In genomic region chr8:105224413-105225271, GRCm38 (mm10) we compare ENCODE assay signal across 8 mouse cellular contexts. TPM values are rescaled to one million over a fixed set of nuclear protein-coding genes. Genes with fewer than 3 reads are reported as not detected.
DNase-seq lines count a peak whose midpoint lies in the region; ATAC-seq and TF ChIP-seq lines count a peak whose summit lies in the region.

Gene D230025D16Rik, plus strand, starts transcription at chr8:105225145.

- ATAC-seq in embryonic facial prominence, embryonic 15.5 days (ENCODE audit: insufficient number of reproducible peaks, low FRiP score, low TSS enrichment, low read depth), result peak; percentile 95
- peak; percentile 97 for ATAC-seq in kidney, embryonic 14.5 days (ENCODE audit: low FRiP score, low TSS enrichment)
- ATAC-seq in limb, embryonic 15.5 days (ENCODE audit: insufficient number of reproducible peaks, low FRiP score, low TSS enrichment, low read depth), result peak; percentile 88

- peak within 1 kb of the TSS; percentile 82 for H3K9ac ChIP-seq in embryonic facial prominence, embryonic 15.5 days
- H3K9ac ChIP-seq in kidney, embryonic 14.5 days (ENCODE audit: low read depth, low read length), result peak within 1 kb of the TSS; percentile 87
- peak within 1 kb of the TSS; percentile 73 for H3K9ac ChIP-seq in limb, embryonic 15.5 days

- WGBS in bone marrow, adult 2 months, result 4% methylated on average over 34 of the region's 34 CpGs
- WGBS in embryonic facial prominence, embryonic 15.5 days, result 2% methylated on average over 34 of the region's 34 CpGs
- WGBS in kidney, embryonic 14.5 days, result 4% methylated on average over 34 of the region's 34 CpGs
- 2% methylated on average over 34 of the region's 34 CpGs for WGBS in limb, embryonic 15.5 days

- H3K36me3 ChIP-seq in embryonic facial prominence, embryonic 15.5 days, result no peaks in the 10 kb centered on the region
- no peaks in the 10 kb centered on the region for H3K36me3 ChIP-seq in kidney, embryonic 14.5 days (ENCODE audit: control insufficient read depth, insufficient read depth, low read length)
- no peaks in the 10 kb centered on the region for H3K36me3 ChIP-seq in limb, embryonic 15.5 days

- H3K4me3 ChIP-seq in bone marrow, adult 2 months (replicated peaks; ENCODE audit: control insufficient read depth, low read depth, low read length), result peak within 1 kb of the TSS; percentile 89
- peak within 1 kb of the TSS; percentile 84 for H3K4me3 ChIP-seq in embryonic facial prominence, embryonic 15.5 days (replicated peaks)
- peak within 1 kb of the TSS; percentile 97 for H3K4me3 ChIP-seq in kidney, embryonic 14.5 days (ENCODE audit: low read length)
- peak within 1 kb of the TSS; percentile 81 for H3K4me3 ChIP-seq in limb, embryonic 15.5 days

- peak within 1 kb of the TSS; percentile 89 for H3K27ac ChIP-seq in bone marrow, adult 2 months (ENCODE audit: control insufficient read depth, insufficient read depth, low read depth, low read length, poor library complexity)
- H3K27ac ChIP-seq in embryonic facial prominence, embryonic 15.5 days (replicated peaks), result peak within 1 kb of the TSS; percentile 91
- peak within 1 kb of the TSS; percentile 87 for H3K27ac ChIP-seq in kidney, embryonic 14.5 days (ENCODE audit: low read depth, low read length)
- peak within 1 kb of the TSS; percentile 93 for H3K27ac ChIP-seq in limb, embryonic 15.5 days

- H3K4me1 ChIP-seq in bone marrow, adult 2 months (ENCODE audit: control insufficient read depth, insufficient read depth, low read length), result peaks cover 1% of the 10 kb centered on the region; the same call in 1 of the 2 replicates
- H3K4me1 ChIP-seq in embryonic facial prominence, embryonic 15.5 days, result peaks cover 16% of the 10 kb centered on the region
- peaks cover 17% of the 10 kb centered on the region; the same call in 1 of the 2 replicates for H3K4me1 ChIP-seq in kidney, embryonic 14.5 days (ENCODE audit: control insufficient read depth, insufficient read depth, low read length)
- H3K4me1 ChIP-seq in limb, embryonic 15.5 days, result peaks cover 20% of the 10 kb centered on the region

- no peaks in the 10 kb centered on the region for H3K27me3 ChIP-seq in embryonic facial prominence, embryonic 15.5 days
- H3K27me3 ChIP-seq in kidney, embryonic 14.5 days (ENCODE audit: control insufficient read depth, insufficient read depth, low read length), result no peaks in the 10 kb centered on the region
- H3K27me3 ChIP-seq in limb, embryonic 15.5 days, result no peaks in the 10 kb centered on the region

- H3K4me2 ChIP-seq in embryonic facial prominence, embryonic 15.5 days (replicated peaks), result peak within 1 kb of the TSS; percentile 79
- peak within 1 kb of the TSS; percentile 85 for H3K4me2 ChIP-seq in kidney, embryonic 14.5 days (replicated peaks; ENCODE audit: low read depth, low read length)
- H3K4me2 ChIP-seq in limb, embryonic 15.5 days, result peak within 1 kb of the TSS; percentile 79

- TF ChIP-seq CTCF in bone marrow, adult 2 months (IDR thresholded peaks at IDR 0.05; ENCODE audit: control insufficient read depth, insufficient read depth, low read length), result no peak

- DNase-seq in 416B (ENCODE audit: low read depth), result peak; percentile 96
- DNase-seq in heart, adult 9 months (ENCODE audit: low spot score in 2 of 2), result peak; percentile 94 to 95
- DNase-seq in monocyte, adult 2 months (ENCODE audit: low read depth in 1 of 2, low spot score in 2 of 2), result peak; percentile 79 to 91
- DNase-seq in spleen, postnatal 36 days (ENCODE audit: low spot score in 2 of 2), result peak; percentile 92 to 93

- H3K9me3 ChIP-seq in embryonic facial prominence, embryonic 15.5 days (replicated peaks), result no peaks in the 10 kb centered on the region
- no peaks in the 10 kb centered on the region for H3K9me3 ChIP-seq in kidney, embryonic 14.5 days (ENCODE audit: control insufficient read depth, low read length)
- no peaks in the 10 kb centered on the region for H3K9me3 ChIP-seq in limb, embryonic 15.5 days

- peak; percentile 90 for TF ChIP-seq POLR2A in bone marrow, adult 2 months (IDR thresholded peaks at IDR 0.05; ENCODE audit: borderline replicate concordance, control insufficient read depth, low read depth, low read length)

RNA-seq across cellular contexts. Expression of gene D230025D16Rik, which starts in this region (rescaled TPM):
- polyA plus RNA-seq in bone marrow, adult 2 months (2011; ENCODE audit: insufficient read depth, insufficient read length, low replicate concordance, missing spikeins), result 5.0 and 17.2 TPM in 2 replicates
- polyA plus RNA-seq in embryonic facial prominence, embryonic 15.5 days (2015; fragmentation: Nextera tagmentation; extraction: Ambion mirVana), result 24.9 and 26.1 TPM in 2 replicates
- 18.3 and 28.8 TPM in 2 replicates for polyA plus RNA-seq in kidney, embryonic 14.5 days (2014; fragmentation: Nextera tagmentation; extraction: Ambion mirVana)
- polyA plus RNA-seq in limb, embryonic 15.5 days (2015; fragmentation: Nextera tagmentation; extraction: Ambion mirVana), result 25.6 and 28.7 TPM in 2 replicates

Comparison
In these comparisons a context has a peak if more than half of its experiments do, and no peak if none do; other contexts are left out.
1. Peak in every context shown above with its lines: DNase-seq, ATAC-seq, H3K4me3 ChIP-seq and H3K27ac ChIP-seq.